Mouse (Mus musculus) yolk sac, embryonic 10.5 days (tissue): ENCODE measurements around the gene Rasgrp2.

Source experiments
- DNase-seq: peaks from one replicate; pipeline ENCODE4 v3.0.0-alpha.2; 2017; ENCODE audit warnings: low spot score

Gene Rasgrp2

GRCm38 (mm10) chr19:6382323-6382924 is 16.7 kb upstream of the Rasgrp2 start:
- no peak for DNase-seq

GRCm38 (mm10) chr19:6383470-6383869 is 15.7 kb upstream of the Rasgrp2 start:
- no peak for DNase-seq

GRCm38 (mm10) chr19:6384128-6384527 is 15.0 kb upstream of the Rasgrp2 start, which contains the start of gene Pygm:
Gene Pygm (plus strand): TSS chr19:6384399.
- DNase-seq: no peak

GRCm38 (mm10) chr19:6384954-6385353 is 14.2 kb upstream of the Rasgrp2 start:
- DNase-seq: no peak

- no peak for DNase-seq
Observed at GRCm38 (mm10) chr19:6385419-6385818, 13.7 kb upstream of the Rasgrp2 start.

GRCm38 (mm10) chr19:6385821-6386220 is 13.3 kb upstream of the Rasgrp2 start:
- DNase-seq: no peak

- DNase-seq: no peak
Observed at GRCm38 (mm10) chr19:6386234-6386633, 12.9 kb upstream of the Rasgrp2 start.

- DNase-seq: no peak
Observed at GRCm38 (mm10) chr19:6388006-6388405, 11.1 kb upstream of the Rasgrp2 start.

GRCm38 (mm10) chr19:6389803-6390202 is 9.3 kb upstream of the Rasgrp2 start:
- peak; percentile 88 for DNase-seq

- DNase-seq: no peak
Observed at GRCm38 (mm10) chr19:6390251-6390650, 8.9 kb upstream of the Rasgrp2 start.

GRCm38 (mm10) chr19:6392743-6393393 is 6.3 kb upstream of the Rasgrp2 start:
- no peak for DNase-seq

GRCm38 (mm10) chr19:6393637-6394036 is 5.5 kb upstream of the Rasgrp2 start:
- DNase-seq: no peak

- no peak for DNase-seq
Observed at GRCm38 (mm10) chr19:6396237-6396636, 2.9 kb upstream of the Rasgrp2 start.

- no peak for DNase-seq
Observed at GRCm38 (mm10) chr19:6397582-6398249, 1.4 kb upstream of the Rasgrp2 start.

- peak; percentile 80 for DNase-seq
Observed at GRCm38 (mm10) chr19:6398447-6399284, 474 bp upstream of the Rasgrp2 start.

- DNase-seq: no peak
Observed at GRCm38 (mm10) chr19:6400096-6401086, 1.3 kb downstream of the Rasgrp2 start.

- DNase-seq: peak; percentile 79
Observed at GRCm38 (mm10) chr19:6401131-6401815, 2.1 kb downstream of the Rasgrp2 start.

- no peak for DNase-seq
Observed at GRCm38 (mm10) chr19:6401951-6402350, 2.8 kb downstream of the Rasgrp2 start.

- no peak for DNase-seq
Observed at GRCm38 (mm10) chr19:6403869-6404268, 4.7 kb downstream of the Rasgrp2 start.

- no peak for DNase-seq
Observed at GRCm38 (mm10) chr19:6405433-6405832, 6.3 kb downstream of the Rasgrp2 start.

- DNase-seq: no peak
Observed at GRCm38 (mm10) chr19:6407109-6407508, 8.0 kb downstream of the Rasgrp2 start.
